Comparison of ENCODE assay signal across 17 mouse cellular contexts in genomic region chr4:35694360-35695136, GRCm38 (mm10).
"Had no signal": no experiment of that assay in that cellular context is flagged by ENCODE, and none has a peak within 500 bp of the region (broad histone marks: within the 10 kb centered on the region; RNA-seq: fewer than 3 reads in every experiment).

No protein-coding gene starts in this region.

- DNase-seq: lung, adult 18-20 months; lung, embryonic 14.5 days; lung, postnatal 10 days; lung, postnatal 4 days; midbrain, embryonic 14.5 days; right cerebral cortex, postnatal 14 days; thymus, adult 2 months; thymus, postnatal 25 days; thymus, postnatal 4 days had no signal

- H3K36me3 ChIP-seq: midbrain, embryonic 10.5 days; midbrain, embryonic 12.5 days; neural tube, embryonic 13.5 days; neural tube, embryonic 15.5 days; stomach, embryonic 15.5 days had no signal

- H3K4me1 ChIP-seq: midbrain, embryonic 10.5 days; midbrain, embryonic 12.5 days; neural tube, embryonic 15.5 days; stomach, embryonic 15.5 days had no signal

- H3K9me3 ChIP-seq: midbrain, embryonic 10.5 days; midbrain, embryonic 12.5 days; neural tube, embryonic 13.5 days; neural tube, embryonic 15.5 days; stomach, embryonic 15.5 days had no signal

- ATAC-seq: midbrain, embryonic 16.5 days had no signal

- H3K9ac ChIP-seq: lung, embryonic 14.5 days; midbrain, embryonic 12.5 days; neural tube, embryonic 13.5 days; neural tube, embryonic 15.5 days; stomach, embryonic 15.5 days had no signal

- H3K27ac ChIP-seq: midbrain, embryonic 10.5 days; midbrain, embryonic 12.5 days; neural tube, embryonic 13.5 days; neural tube, embryonic 15.5 days; stomach, embryonic 15.5 days; stomach, postnatal 0 days had no signal

- H3K27me3 ChIP-seq: midbrain, embryonic 12.5 days; neural tube, embryonic 13.5 days; neural tube, embryonic 15.5 days; stomach, embryonic 15.5 days had no signal

- H3K4me3 ChIP-seq: midbrain, embryonic 10.5 days; midbrain, embryonic 12.5 days; myocyte; neural tube, embryonic 13.5 days; neural tube, embryonic 15.5 days; stomach, embryonic 15.5 days had no signal

- H3K4me2 ChIP-seq: lung, embryonic 14.5 days; midbrain, embryonic 12.5 days; neural tube, embryonic 13.5 days; neural tube, embryonic 15.5 days; stomach, embryonic 15.5 days had no signal
